Mouse (Mus musculus) intestine, embryonic 14.5 days (tissue): ENCODE results near the gene Fam178b. TPM values are rescaled to one million over a fixed set of nuclear protein-coding genes. Genes with fewer than 3 reads are reported as not detected.
"Not testable (repeated sequence)": the region's sequence is repeated elsewhere in the genome, so short reads cannot be mapped to it uniquely, and the experiment has no call there.

ENCODE experiments used
- ATAC-seq: fragments of 200-750 bp; cut with Nextera tagmentation; replicated peaks from 2 replicates; pipeline ENCODE4 v1.8.0; 2017; ENCODE audit warnings: low read depth, moderate number of reproducible peaks, moderate TSS enrichment, moderate library complexity; ENCODE audit not compliant: low FRiP score, low TSS enrichment
- DNase-seq: peaks from one replicate; pipeline ENCODE4 v3.0.0-alpha.2; 2018; ENCODE audit warnings: low spot score
- H3K27ac ChIP-seq: fragments of 300-500 bp; sonication (generic); 2 replicates; pipeline ENCODE4 v1.5.1; 2014; ENCODE audit warnings: low read depth, mild to moderate bottlenecking, control low read depth
- H3K27me3 ChIP-seq: fragments of 300-500 bp; sonication (generic); replicated peaks from 2 replicates; pipeline ENCODE4 v1.6.1; 2014; ENCODE audit warnings: low read length, control low read depth; ENCODE audit not compliant: control insufficient read depth, insufficient read depth
- H3K36me3 ChIP-seq: fragments of 300-500 bp; sonication (generic); 2 replicates; pipeline ENCODE4 v1.6.1; 2014; ENCODE audit warnings: low read length, control low read depth; ENCODE audit not compliant: control insufficient read depth, insufficient read depth
- H3K4me1 ChIP-seq: fragments of 300-500 bp; sonication (generic); replicated peaks from 2 replicates; pipeline ENCODE4 v1.6.1; 2014; ENCODE audit warnings: low read length, control low read depth, mixed read lengths; ENCODE audit not compliant: control insufficient read depth, insufficient read depth
- H3K4me2 ChIP-seq: fragments of 300-500 bp; sonication (generic); 2 replicates; pipeline ENCODE4 v1.6.1; 2014; ENCODE audit warnings: low read length
- H3K4me3 ChIP-seq: fragments of 300-500 bp; sonication (generic); 2 replicates; pipeline ENCODE4 v1.5.1; 2014; ENCODE audit warnings: low read depth, low read length, control low read depth, mixed read lengths
- H3K9ac ChIP-seq: fragments of 300-500 bp; sonication (generic); 2 replicates; pipeline ENCODE4 v1.6.1; 2014; ENCODE audit warnings: mild to moderate bottlenecking, low read length
- H3K9me3 ChIP-seq: fragments of 300-500 bp; sonication (generic); 2 replicates; pipeline ENCODE4 v1.6.1; 2016; ENCODE audit warnings: low read length, control low read depth; ENCODE audit not compliant: control insufficient read depth
- WGBS: fragments of 180-500 bp; shearing (Covaris S2); extraction: QIAGEN DNeasy Blood & Tissue Kit; methylation state at CpG from one replicate; pipeline ENCODE4 v1.1.7; 2014; 5-methylcytosine and 5-hydroxymethylcytosine counted together
- polyA plus RNA-seq: library from polyadenylated mRNA; unstranded; fragments of >200 nt; fragmentation: Nextera tagmentation; extraction: Ambion mirVana; gene quantifications from 2 replicates; pipeline ENCODE4 v1.2.1, GENCODE M21; 2014

Gene Fam178b
- polyA plus RNA-seq, 1 experiment from 2014 or later, result 0.39 TPM

GRCm38 (mm10) chr1:36540807-36541206, 142.2 kb downstream of the Fam178b start:
- Histone ChIP-seq H3K36me3 (peaks cover 49% of the 10 kb centered on the region), H3K27ac (no peak overlapping the region), H3K27me3 (no peaks in the 10 kb centered on the region), H3K4me1 (0 out of 2 replicates have a peak, but pooled peaks cover 4% of the 10 kb centered on the region), H3K9me3 (no peaks in the 10 kb centered on the region), H3K9ac (no peak overlapping the region), H3K4me3 (no peak overlapping the region), H3K4me2 (no peak overlapping the region)
- 93% methylated on average over 12 of the region's 12 CpGs for WGBS
- DNase-seq (no peak), ATAC-seq (no peak)

- no peaks in the 10 kb centered on the region for H3K9me3 ChIP-seq
- H3K36me3 ChIP-seq, result peaks cover 49% of the 10 kb centered on the region
- H3K9ac ChIP-seq, result no peak overlapping the region
- WGBS, result 88% methylated on average over 11 of the region's 11 CpGs
- H3K4me1 ChIP-seq, result no peaks in the 10 kb centered on the region
- no peaks in the 10 kb centered on the region for H3K27me3 ChIP-seq
- H3K4me3 ChIP-seq, result no peak overlapping the region
- ATAC-seq (no peak), DNase-seq (no peak)
- no peak overlapping the region for H3K4me2 ChIP-seq
- H3K27ac ChIP-seq, result no peak overlapping the region
These were observed 142.9 kb downstream of the Fam178b start for GRCm38 (mm10) chr1:36540132-36540531.

- Histone ChIP-seq H3K27ac (no peak within 1 kb of the TSS), H3K4me1 (no peaks in the 10 kb centered on the region), H3K36me3 (peaks cover 49% of the 10 kb centered on the region), H3K4me3 (no peak within 1 kb of the TSS), H3K9me3 (no peaks in the 10 kb centered on the region), H3K4me2 (no peak within 1 kb of the TSS), H3K9ac (no peak within 1 kb of the TSS), H3K27me3 (no peaks in the 10 kb centered on the region)
- DNase-seq, result no peak
- ATAC-seq, result no peak
- WGBS, result 36% methylated on average over 9 of the region's 9 CpGs
These were observed 143.8 kb downstream of the Fam178b start, which contains the start of gene Gm42417 for GRCm38 (mm10) chr1:36539186-36539585. TSS of gene Gm42417 (minus strand) at chr1:36539429.

- H3K27me3 ChIP-seq, result no peaks in the 10 kb centered on the region
- 81% methylated on average over 4 of the region's 4 CpGs for WGBS
- H3K36me3 ChIP-seq, result peaks cover 49% of the 10 kb centered on the region
- H3K4me3 ChIP-seq, result no peak overlapping the region
- no peaks in the 10 kb centered on the region for H3K9me3 ChIP-seq
- ATAC-seq (no peak), DNase-seq (no peak)
- H3K4me1 ChIP-seq, result no peaks in the 10 kb centered on the region
- H3K4me2 ChIP-seq, result no peak overlapping the region
- H3K27ac ChIP-seq, result no peak overlapping the region
- H3K9ac ChIP-seq, result no peak overlapping the region
These were observed 144.3 kb downstream of the Fam178b start for GRCm38 (mm10) chr1:36538727-36539126.

GRCm38 (mm10) chr1:36536783-36537182, 146.2 kb downstream of the Fam178b start, which contains the start of gene Ankrd23:
TSS of gene Ankrd23 (minus strand) at chr1:36536883.
- H3K27ac ChIP-seq, DNase-seq, H3K4me3 ChIP-seq, H3K9ac ChIP-seq, H3K4me2 ChIP-seq, H3K9me3 ChIP-seq, ATAC-seq, H3K27me3 ChIP-seq, H3K4me1 ChIP-seq: not testable (repeated sequence)
- 93% methylated on average over 9 of the region's 9 CpGs for WGBS
- H3K36me3 ChIP-seq, result peaks cover 39% of the 10 kb centered on the region

GRCm38 (mm10) chr1:36536397-36536728, 146.6 kb downstream of the Fam178b start:
- no peak for DNase-seq
- Histone ChIP-seq H3K36me3 (peaks cover 36% of the 10 kb centered on the region), H3K4me1 (no peaks in the 10 kb centered on the region), H3K9ac (no peak overlapping the region), H3K27ac (no peak overlapping the region), H3K4me3 (no peak overlapping the region), H3K27me3 (no peaks in the 10 kb centered on the region), H3K4me2 (no peak overlapping the region), H3K9me3 (no peaks in the 10 kb centered on the region)
- 56% methylated on average over 8 of the region's 8 CpGs for WGBS
- ATAC-seq, result no peak

GRCm38 (mm10) chr1:36535477-36536396, 147.2 kb downstream of the Fam178b start:
- no peak overlapping the region for H3K9ac ChIP-seq
- H3K9me3 ChIP-seq, result no peaks in the 10 kb centered on the region
- H3K4me1 ChIP-seq, result no peaks in the 10 kb centered on the region
- DNase-seq (no peak), ATAC-seq (no peak)
- no peak overlapping the region for H3K4me2 ChIP-seq
- H3K4me3 ChIP-seq, result no peak overlapping the region
- 80% methylated on average over 11 of the region's 11 CpGs for WGBS
- no peaks in the 10 kb centered on the region for H3K27me3 ChIP-seq
- no peak overlapping the region for H3K27ac ChIP-seq
- peaks cover 35% of the 10 kb centered on the region for H3K36me3 ChIP-seq

GRCm38 (mm10) chr1:36534595-36535058, 148.4 kb downstream of the Fam178b start:
- peaks cover 24% of the 10 kb centered on the region for H3K36me3 ChIP-seq
- H3K27me3 ChIP-seq, result no peaks in the 10 kb centered on the region
- no peaks in the 10 kb centered on the region for H3K4me1 ChIP-seq
- no peak for DNase-seq
- no peak overlapping the region for H3K4me3 ChIP-seq
- no peak overlapping the region for H3K4me2 ChIP-seq
- WGBS, result 76% methylated on average over 6 of the region's 6 CpGs
- H3K9me3 ChIP-seq, result no peaks in the 10 kb centered on the region
- no peak for ATAC-seq
- H3K27ac ChIP-seq, result no peak overlapping the region
- H3K9ac ChIP-seq, result no peak overlapping the region

- 72% methylated on average over 6 of the region's 6 CpGs for WGBS
- no peak for DNase-seq
- H3K9ac ChIP-seq, result no peak overlapping the region
- H3K4me2 ChIP-seq, result no peak overlapping the region
- no peaks in the 10 kb centered on the region for H3K27me3 ChIP-seq
- H3K4me1 ChIP-seq, result no peaks in the 10 kb centered on the region
- no peak for ATAC-seq
- H3K27ac ChIP-seq, result no peak overlapping the region
- no peaks in the 10 kb centered on the region for H3K9me3 ChIP-seq
- H3K36me3 ChIP-seq, result peaks cover 14% of the 10 kb centered on the region
- H3K4me3 ChIP-seq, result no peak overlapping the region
These were observed 149.4 kb downstream of the Fam178b start for GRCm38 (mm10) chr1:36533546-36533945.
